Mouse (Mus musculus) kidney, embryonic 16.5 days (tissue): ENCODE results near the gene Morn1. TPM values are rescaled to one million over a fixed set of nuclear protein-coding genes. Genes with fewer than 3 reads are reported as not detected.
"Not testable (repeated sequence)": the region's sequence is repeated elsewhere in the genome, so short reads cannot be mapped to it uniquely, and the experiment has no call there.

Experiments used
- ATAC-seq: fragments of 200-750 bp; cut with Nextera tagmentation; 2 replicates; pipeline ENCODE4 v1.8.0; 2017; ENCODE audit warnings: moderate TSS enrichment; ENCODE audit not compliant: low FRiP score, low TSS enrichment
- H3K27ac ChIP-seq: fragments of 300-500 bp; sonication (generic); 2 replicates; pipeline ENCODE4 v1.5.1; 2014; ENCODE audit warnings: low read length
- H3K27me3 ChIP-seq: fragments of 300-500 bp; sonication (generic); 2 replicates; pipeline ENCODE4 v1.6.1; 2014; ENCODE audit warnings: low read length, control low read depth, mixed read lengths; ENCODE audit not compliant: insufficient read depth
- H3K36me3 ChIP-seq: fragments of 300-500 bp; sonication (generic); 2 replicates; pipeline ENCODE4 v1.6.1; 2014; ENCODE audit warnings: low read length, control low read depth, mixed read lengths; ENCODE audit not compliant: insufficient read depth
- H3K4me1 ChIP-seq: fragments of 300-500 bp; sonication (generic); 2 replicates; pipeline ENCODE4 v1.6.1; 2014; ENCODE audit warnings: low read length, control low read depth, mixed read lengths; ENCODE audit not compliant: insufficient read depth
- H3K4me2 ChIP-seq: fragments of 300-500 bp; sonication (generic); replicated peaks from 2 replicates; pipeline ENCODE4 v1.6.1; 2014; ENCODE audit warnings: low read depth, low read length
- H3K4me3 ChIP-seq: fragments of 300-500 bp; sonication (generic); 2 replicates; pipeline ENCODE4 v1.5.1; 2014; ENCODE audit warnings: mild to moderate bottlenecking, low read length
- H3K9ac ChIP-seq: fragments of 300-500 bp; sonication (generic); replicated peaks from 2 replicates; pipeline ENCODE4 v1.6.1; 2014; ENCODE audit warnings: low read length
- H3K9me3 ChIP-seq: fragments of 300-500 bp; sonication (generic); 2 replicates; pipeline ENCODE4 v1.6.1; 2016; ENCODE audit warnings: low read length, control low read depth
- WGBS: fragments of 180-500 bp; shearing (Covaris S2); extraction: QIAGEN DNeasy Blood & Tissue Kit; methylation state at CpG from one replicate; pipeline ENCODE4 v1.1.7; 2014; 5-methylcytosine and 5-hydroxymethylcytosine counted together
- polyA plus RNA-seq: library from polyadenylated mRNA; unstranded; fragments of >200 nt; fragmentation: Nextera tagmentation; extraction: Ambion mirVana; gene quantifications from 2 replicates; pipeline ENCODE4 v1.2.1, GENCODE M21; 2015

Morn1 gene
- polyA plus RNA-seq, 1 experiment from 2014 or later, result 7.0 TPM

- Histone ChIP-seq H3K9me3 (no peaks in the 10 kb centered on the region), H3K9ac (no peak overlapping the region), H3K4me1 (no peaks in the 10 kb centered on the region), H3K4me3 (no peak overlapping the region), H3K27me3 (no peaks in the 10 kb centered on the region), H3K36me3 (peaks cover 77% of the 10 kb centered on the region), H3K27ac (no peak overlapping the region), H3K4me2 (no peak overlapping the region)
- WGBS, result 94% methylated on average over 9 of the region's 9 CpGs
- ATAC-seq, result no peak
Observed at GRCm38 (mm10) chr4:155075137-155075536, 11.2 kb upstream of the Morn1 start.

- Histone ChIP-seq H3K4me3 (no peak overlapping the region), H3K36me3 (peaks cover 76% of the 10 kb centered on the region), H3K4me2 (no peak overlapping the region), H3K4me1 (no peaks in the 10 kb centered on the region), H3K27ac (no peak overlapping the region), H3K27me3 (no peaks in the 10 kb centered on the region), H3K9ac (no peak overlapping the region), H3K9me3 (no peaks in the 10 kb centered on the region)
- WGBS, result 90% methylated on average over 2 of the region's 2 CpGs
- no peak for ATAC-seq
Observed at GRCm38 (mm10) chr4:155075813-155076212, 10.6 kb upstream of the Morn1 start.

GRCm38 (mm10) chr4:155076677-155077076, 9.7 kb upstream of the Morn1 start:
- H3K4me2 ChIP-seq, result no peak overlapping the region
- H3K4me1 ChIP-seq, result no peaks in the 10 kb centered on the region
- H3K9me3 ChIP-seq, result no peaks in the 10 kb centered on the region
- H3K27ac ChIP-seq, result no peak overlapping the region
- no peak for ATAC-seq
- peaks cover 74% of the 10 kb centered on the region for H3K36me3 ChIP-seq
- no peak overlapping the region for H3K9ac ChIP-seq
- WGBS, result 67% methylated on average over 9 of the region's 9 CpGs
- no peaks in the 10 kb centered on the region for H3K27me3 ChIP-seq
- H3K4me3 ChIP-seq, result no peak overlapping the region

GRCm38 (mm10) chr4:155078808-155079207, 7.6 kb upstream of the Morn1 start:
- H3K36me3 ChIP-seq, result peaks cover 65% of the 10 kb centered on the region
- ATAC-seq, H3K4me3 ChIP-seq, H3K9ac ChIP-seq, H3K27ac ChIP-seq, H3K9me3 ChIP-seq, H3K4me1 ChIP-seq, H3K4me2 ChIP-seq, H3K27me3 ChIP-seq: not testable (repeated sequence)
- WGBS, result 87% methylated on average over 10 of the region's 10 CpGs

- Histone ChIP-seq H3K36me3 (peaks cover 62% of the 10 kb centered on the region), H3K4me3 (no peak overlapping the region), H3K27me3 (no peaks in the 10 kb centered on the region), H3K9me3 (no peaks in the 10 kb centered on the region), H3K27ac (peak overlapping the region; percentile 55; the same call in 1 of the 2 replicates), H3K9ac (no peak overlapping the region), H3K4me2 (no peak overlapping the region), H3K4me1 (peaks cover 12% of the 10 kb centered on the region)
- ATAC-seq, result no peak
- WGBS, result 77% methylated on average over 6 of the region's 6 CpGs
Observed at GRCm38 (mm10) chr4:155079666-155080065, 6.7 kb upstream of the Morn1 start.

- no peak overlapping the region for H3K4me2 ChIP-seq
- H3K4me1 ChIP-seq, result peaks cover 28% of the 10 kb centered on the region
- no peak for ATAC-seq
- H3K9ac ChIP-seq, result no peak overlapping the region
- no peak overlapping the region for H3K27ac ChIP-seq
- H3K9me3 ChIP-seq, result no peaks in the 10 kb centered on the region
- H3K27me3 ChIP-seq, result no peaks in the 10 kb centered on the region
- WGBS, result 87% methylated on average over 4 of the region's 4 CpGs
- H3K36me3 ChIP-seq, result peaks cover 32% of the 10 kb centered on the region
- H3K4me3 ChIP-seq, result no peak overlapping the region
Observed at GRCm38 (mm10) chr4:155083553-155083952, 2.8 kb upstream of the Morn1 start.

- no peaks in the 10 kb centered on the region for H3K9me3 ChIP-seq
- no peak for ATAC-seq
- H3K27ac ChIP-seq, result no peak overlapping the region
- H3K36me3 ChIP-seq, result peaks cover 27% of the 10 kb centered on the region
- H3K4me2 ChIP-seq, result peak overlapping the region; percentile 85; the same call in 1 of the 2 replicates
- peak overlapping the region; percentile 89 for H3K9ac ChIP-seq
- H3K4me1 ChIP-seq, result peaks cover 28% of the 10 kb centered on the region
- WGBS, result 87% methylated on average over 7 of the region's 7 CpGs
- no peaks in the 10 kb centered on the region for H3K27me3 ChIP-seq
- H3K4me3 ChIP-seq, result no peak overlapping the region
Observed at GRCm38 (mm10) chr4:155084351-155084750, 2.0 kb upstream of the Morn1 start.

GRCm38 (mm10) chr4:155085206-155086107, 920 bp upstream of the Morn1 start:
- Histone ChIP-seq H3K36me3 (peaks cover 20% of the 10 kb centered on the region), H3K9ac (peak overlapping the region; percentile 89), H3K4me2 (peak overlapping the region; percentile 85), H3K9me3 (no peaks in the 10 kb centered on the region), H3K27ac (peak overlapping the region; percentile 91), H3K4me1 (peaks cover 28% of the 10 kb centered on the region), H3K4me3 (peak overlapping the region; percentile 76), H3K27me3 (no peaks in the 10 kb centered on the region)
- 5% methylated on average over 35 of the region's 35 CpGs for WGBS
- peak; percentile 77 for ATAC-seq

GRCm38 (mm10) chr4:155089241-155089640, 2.9 kb downstream of the Morn1 start:
- WGBS, result 87% methylated on average over 5 of the region's 5 CpGs
- no peak for ATAC-seq
- no peak overlapping the region for H3K4me3 ChIP-seq
- no peak overlapping the region for H3K4me2 ChIP-seq
- no peak overlapping the region for H3K27ac ChIP-seq
- H3K27me3 ChIP-seq, result no peaks in the 10 kb centered on the region
- H3K4me1 ChIP-seq, result peaks cover 20% of the 10 kb centered on the region
- H3K9ac ChIP-seq, result no peak overlapping the region
- peaks cover 3% of the 10 kb centered on the region; the same call in 1 of the 2 replicates for H3K36me3 ChIP-seq
- no peaks in the 10 kb centered on the region for H3K9me3 ChIP-seq

GRCm38 (mm10) chr4:155090147-155090546, 3.8 kb downstream of the Morn1 start:
- no peaks in the 10 kb centered on the region for H3K27me3 ChIP-seq
- 93% methylated on average over 4 of the region's 4 CpGs for WGBS
- H3K4me2 ChIP-seq, result no peak overlapping the region
- H3K4me1 ChIP-seq, result peaks cover 11% of the 10 kb centered on the region
- H3K9ac ChIP-seq, result no peak overlapping the region
- peaks cover 3% of the 10 kb centered on the region; the same call in 1 of the 2 replicates for H3K36me3 ChIP-seq
- H3K9me3 ChIP-seq, result no peaks in the 10 kb centered on the region
- no peak overlapping the region for H3K27ac ChIP-seq
- H3K4me3 ChIP-seq, result no peak overlapping the region
- ATAC-seq, result no peak
